Mouse (Mus musculus) MEL (cell line): ENCODE data around the gene Fgf22.

Experiments used
- CTCF ChIP-seq, 3 experiments: IDR thresholded peaks in 2 of 3; conservative IDR thresholded peaks in 1 of 3; 2 replicates each; pipeline ENCODE4 v1.5.1; 2011 to 2012; ENCODE audit warnings: low read length in 3 of 3, low read depth in 2 of 3, mild to moderate bottlenecking in 2 of 3, improper control_type of control experiment in 1 of 3, inconsistent platforms in 1 of 3, mixed read lengths in 1 of 3, moderate library complexity in 1 of 3; ENCODE audit not compliant: control insufficient read depth in 1 of 3, insufficient read depth in 1 of 3, poor library complexity in 1 of 3, severe bottlenecking in 1 of 3
- ETS1 ChIP-seq: IDR thresholded peaks from 2 replicates; pipeline ENCODE4 v1.6.1; 2012; ENCODE audit warnings: low read depth, mild to moderate bottlenecking, inconsistent platforms, low read length, improper control_type of control experiment, moderate library complexity
- JUND ChIP-seq: IDR thresholded peaks from 2 replicates; pipeline ENCODE4 v1.6.1; 2011; ENCODE audit warnings: low read depth, mild to moderate bottlenecking, improper control_type of control experiment, low read length
- MAZ ChIP-seq: IDR thresholded peaks from 2 replicates; pipeline ENCODE4 v1.6.1; 2012; ENCODE audit warnings: low read depth, mild to moderate bottlenecking, inconsistent platforms, low read length, improper control_type of control experiment
- POLR2A ChIP-seq, 2 experiments: IDR thresholded peaks; 2 replicates each; pipeline ENCODE4 v1.6.1; 2011 to 2012; ENCODE audit warnings: low read length in 2 of 2, mild to moderate bottlenecking in 2 of 2, control low read depth in 1 of 2, improper control_type of control experiment in 1 of 2, low read depth in 1 of 2, moderate library complexity in 1 of 2; ENCODE audit not compliant: control insufficient read depth in 1 of 2, insufficient read depth in 1 of 2, poor library complexity in 1 of 2
- TAL1 ChIP-seq: IDR thresholded peaks from 2 replicates; pipeline ENCODE4 v1.6.1; 2012; ENCODE audit warnings: mild to moderate bottlenecking, inconsistent platforms, low read length, moderate library complexity, mixed read lengths
- USF2 ChIP-seq, 2 experiments: IDR thresholded peaks; 2 replicates each; pipeline ENCODE4 v1.6.1; 2011 to 2012; ENCODE audit warnings: improper control_type of control experiment in 2 of 2, low read length in 2 of 2, borderline replicate concordance in 1 of 2, inconsistent platforms in 1 of 2, low read depth in 1 of 2, mild to moderate bottlenecking in 1 of 2; ENCODE audit not compliant: insufficient read depth in 1 of 2

- TF ChIP-seq CTCF (IDR thresholded peaks at IDR 0.05 in 2 of 3, conservative IDR thresholded peaks at IDR 0.05 in 1 of 3; ENCODE audit: control insufficient read depth in 1 of 3, insufficient read depth in 1 of 3, low read depth in 2 of 3, low read length in 3 of 3, poor library complexity in 1 of 3, severe bottlenecking in 1 of 3) (no peak), JUND (no peak), TAL1 (no peak), POLR2A (IDR thresholded peaks at IDR 0.05; ENCODE audit: control insufficient read depth in 1 of 2, insufficient read depth in 1 of 2, low read depth in 1 of 2, low read length in 2 of 2, poor library complexity in 1 of 2) (no peak), ETS1 (no peak), MAZ (no peak), USF2 (IDR thresholded peaks at IDR 0.05; ENCODE audit: borderline replicate concordance in 1 of 2, insufficient read depth in 1 of 2, low read depth in 1 of 2, low read length in 2 of 2) (no peak)
Measured at GRCm38 (mm10) chr10:79748496-79748895, 6.4 kb upstream of the Fgf22 start.
